Mouse (Mus musculus) limb, embryonic 11.5 days (tissue): ENCODE results near the gene Vwa7. TPM values are rescaled to one million over a fixed set of nuclear protein-coding genes. Genes with fewer than 3 reads are reported as not detected.

Experiments
- ATAC-seq: fragments of 200-750 bp; cut with Nextera tagmentation; 2 replicates; pipeline ENCODE4 v1.8.0; 2017; ENCODE audit warnings: low read depth; ENCODE audit not compliant: insufficient number of reproducible peaks, low FRiP score, low TSS enrichment
- DNase-seq: peaks from one replicate; pipeline ENCODE4 v3.0.0-alpha.2; 2015; ENCODE audit warnings: low spot score
- H3K27ac ChIP-seq: fragments of 300-500 bp; sonication (generic); replicated peaks from 2 replicates; pipeline ENCODE4 v1.5.1; 2014; ENCODE audit warnings: low read depth, mild to moderate bottlenecking, low read length
- H3K27me3 ChIP-seq: fragments of 300-500 bp; sonication (generic); 2 replicates; pipeline ENCODE4 v1.6.1; 2014; ENCODE audit warnings: mild to moderate bottlenecking, low read length, mixed read lengths; ENCODE audit not compliant: control insufficient read depth, insufficient read depth
- H3K36me3 ChIP-seq: fragments of 300-500 bp; sonication (generic); 2 replicates; pipeline ENCODE4 v1.6.1; 2014; ENCODE audit warnings: mild to moderate bottlenecking, low read length, moderate library complexity, mixed read lengths; ENCODE audit not compliant: control insufficient read depth, insufficient read depth
- H3K4me1 ChIP-seq: fragments of 300-500 bp; sonication (generic); 2 replicates; pipeline ENCODE4 v1.6.1; 2014; ENCODE audit warnings: low read length, mixed read lengths; ENCODE audit not compliant: control insufficient read depth, insufficient read depth
- H3K4me2 ChIP-seq: fragments of 300-500 bp; sonication (generic); 2 replicates; pipeline ENCODE4 v1.6.1; 2014; ENCODE audit warnings: low read depth, mild to moderate bottlenecking, moderate library complexity; ENCODE audit not compliant: severe bottlenecking
- H3K4me3 ChIP-seq: fragments of 300-500 bp; sonication (generic); 2 replicates; pipeline ENCODE4 v1.5.1; 2014; ENCODE audit warnings: low read depth, low read length
- H3K9ac ChIP-seq: fragments of 300-500 bp; sonication (generic); 2 replicates; pipeline ENCODE4 v1.6.1; 2014; ENCODE audit warnings: mild to moderate bottlenecking, low read length
- H3K9me3 ChIP-seq: fragments of 300-500 bp; sonication (generic); 2 replicates; pipeline ENCODE4 v1.6.1; 2016; ENCODE audit warnings: low read length; ENCODE audit not compliant: control insufficient read depth
- WGBS: fragments of 180-500 bp; shearing (Covaris S2); extraction: QIAGEN DNeasy Blood & Tissue Kit; methylation state at CpG from one replicate; pipeline ENCODE4 v1.1.7; 2014; 5-methylcytosine and 5-hydroxymethylcytosine counted together
- polyA plus RNA-seq: library from polyadenylated mRNA; unstranded; fragments of >200 nt; fragmentation: Nextera tagmentation; extraction: Ambion mirVana; gene quantifications from 2 replicates; pipeline ENCODE4 v1.2.1, GENCODE M21; 2014

Vwa7 gene
- polyA plus RNA-seq, 1 experiment from 2014 or later, result 0.07 TPM

DNA sequence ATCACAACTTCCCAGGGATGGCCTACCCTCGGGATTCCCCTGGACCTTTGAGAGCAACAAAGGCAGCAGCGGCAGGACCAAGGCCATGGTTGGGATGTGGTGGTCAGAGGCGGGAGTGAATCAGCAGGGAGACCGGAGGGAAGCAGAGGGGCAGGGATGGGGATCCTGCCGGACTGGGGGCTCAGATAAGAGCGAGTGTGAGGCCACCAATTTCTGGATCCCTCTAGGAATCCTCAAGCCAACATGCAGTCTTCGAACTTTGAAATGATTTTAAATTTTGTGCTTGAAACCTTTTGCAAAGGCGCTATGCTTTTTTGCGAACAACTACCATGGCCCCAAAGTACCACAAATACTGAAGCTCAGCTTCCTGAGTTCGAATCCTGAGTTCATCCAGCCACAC is 49.7 kb downstream of the Vwa7 start, which contains the start of gene Mpig6b:
Gene Mpig6b, minus strand, starts transcription at position 101 of the 400 bp plus-strand sequence.
- Histone ChIP-seq H3K4me1 (peaks cover 13% of the 10 kb centered on the region; the same call in 1 of the 2 replicates), H3K27me3 (peaks cover 27% of the 10 kb centered on the region), H3K4me3 (peak within 1 kb of the TSS; percentile 21), H3K4me2 (peak within 1 kb of the TSS; percentile 74), H3K9ac (peak within 1 kb of the TSS; percentile 49), H3K27ac (no peak within 1 kb of the TSS), H3K9me3 (no peaks in the 10 kb centered on the region), H3K36me3 (peaks cover 7% of the 10 kb centered on the region)
- DNase-seq, result no peak
- WGBS, result 43% methylated on average over 10 of the region's 10 CpGs
- ATAC-seq, result no peak

- Histone ChIP-seq H3K4me3 (no peak overlapping the region), H3K4me1 (peaks cover 13% of the 10 kb centered on the region; the same call in 1 of the 2 replicates), H3K27me3 (peaks cover 27% of the 10 kb centered on the region), H3K27ac (no peak overlapping the region), H3K36me3 (no peaks in the 10 kb centered on the region), H3K9ac (no peak overlapping the region), H3K4me2 (no peak overlapping the region), H3K9me3 (no peaks in the 10 kb centered on the region)
- ATAC-seq, result no peak
- DNase-seq, result no peak
- WGBS, result 82% methylated on average over 17 of the region's 17 CpGs
Measured at GRCm38 (mm10) chr17:35068213-35068914, 52.0 kb downstream of the Vwa7 start.

DNA sequence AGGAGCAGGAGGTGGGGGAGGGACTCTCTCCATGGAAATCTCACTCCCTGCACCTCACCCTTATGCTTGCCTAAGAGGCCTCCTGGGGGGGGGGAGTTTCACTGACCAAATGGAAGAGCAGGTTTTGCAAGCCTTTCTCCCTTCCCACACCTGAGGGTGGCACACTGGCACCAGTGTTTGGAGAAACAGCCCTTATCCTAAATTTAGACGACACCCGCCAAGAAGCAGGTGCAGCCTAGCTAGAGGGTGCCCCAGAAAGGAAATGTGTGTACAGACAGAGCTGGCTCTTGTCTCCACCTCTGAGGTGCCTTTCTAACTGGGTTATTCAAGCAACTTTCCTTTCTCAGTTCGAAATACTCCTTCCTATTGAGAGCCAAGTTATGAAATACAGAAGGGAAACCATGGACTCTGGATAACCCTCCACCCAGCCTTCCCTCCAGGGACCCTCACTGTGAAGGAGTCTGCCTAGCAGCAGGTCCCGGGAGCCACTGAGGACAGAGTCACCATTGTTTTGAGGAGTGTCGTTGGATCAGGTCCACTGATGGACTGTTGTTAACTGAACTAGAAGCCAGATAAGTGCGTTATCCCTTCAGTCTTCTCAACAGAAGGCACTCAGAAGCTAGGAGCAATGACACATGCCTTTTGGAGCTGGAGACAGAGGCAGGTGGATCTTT is 54.3 kb downstream of the Vwa7 start:
- Histone ChIP-seq H3K27ac (no peak overlapping the region), H3K4me2 (no peak overlapping the region), H3K9ac (no peak overlapping the region), H3K9me3 (no peaks in the 10 kb centered on the region), H3K4me1 (0 out of 2 replicates have a peak, but pooled peaks cover 2% of the 10 kb centered on the region), H3K27me3 (peaks cover 19% of the 10 kb centered on the region), H3K4me3 (no peak overlapping the region), H3K36me3 (no peaks in the 10 kb centered on the region)
- no peak for ATAC-seq
- no peak for DNase-seq
- 66% methylated on average over 6 of the region's 6 CpGs for WGBS

GRCm38 (mm10) chr17:35071454-35071853 is 55.1 kb downstream of the Vwa7 start:
- H3K4me2 ChIP-seq, result no peak overlapping the region
- H3K27ac ChIP-seq, result no peak overlapping the region
- DNase-seq, result no peak
- H3K36me3 ChIP-seq, result no peaks in the 10 kb centered on the region
- no peaks in the 10 kb centered on the region for H3K9me3 ChIP-seq
- ATAC-seq, result no peak
- H3K4me3 ChIP-seq, result no peak overlapping the region
- no peak overlapping the region; the same call in 1 of the 2 replicates for H3K9ac ChIP-seq
- H3K4me1 ChIP-seq, result 0 out of 2 replicates have a peak, but pooled peaks cover 2% of the 10 kb centered on the region
- peaks cover 12% of the 10 kb centered on the region for H3K27me3 ChIP-seq
- 82% methylated on average over 9 of the region's 9 CpGs for WGBS

DNA sequence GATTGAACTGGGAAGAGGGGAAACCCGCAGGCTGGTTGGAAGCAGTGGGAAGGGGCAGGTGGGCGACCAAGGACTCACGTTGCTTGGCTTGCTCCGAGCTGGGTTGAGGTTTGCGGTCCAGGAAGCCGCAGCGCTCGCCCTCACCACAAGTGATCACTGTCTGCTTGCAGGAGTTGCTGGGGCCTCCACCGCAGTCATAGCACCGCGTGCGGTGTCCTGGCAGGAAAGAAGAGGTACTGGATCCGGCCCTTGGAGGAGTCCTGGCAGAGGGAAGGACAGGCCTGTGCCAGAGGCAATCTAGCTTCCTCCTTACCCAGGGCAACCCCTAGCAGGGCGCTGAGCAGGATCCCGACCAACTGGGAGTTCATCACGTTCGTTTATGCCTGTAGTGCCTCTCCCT is 57.7 kb downstream of the Vwa7 start:
- Histone ChIP-seq H3K36me3 (no peaks in the 10 kb centered on the region), H3K27ac (no peak overlapping the region), H3K27me3 (no peaks in the 10 kb centered on the region), H3K4me3 (no peak overlapping the region), H3K9ac (no peak overlapping the region; the same call in 1 of the 2 replicates), H3K4me1 (peaks cover 12% of the 10 kb centered on the region), H3K4me2 (no peak overlapping the region), H3K9me3 (no peaks in the 10 kb centered on the region)
- 38% methylated on average over 17 of the region's 17 CpGs for WGBS
- DNase-seq, result no peak
- ATAC-seq, result no peak

Other genes starting within 250 kb of the Vwa7 start
- not detected in 2 replicates for gene Cyp21a1, start 212.0 kb upstream of the Vwa7 start, polyA plus RNA-seq
- 20.5 and 21.2 TPM in 2 replicates for gene Stk19, start 179.6 kb upstream of the Vwa7 start, polyA plus RNA-seq
- 72.4 and 74.6 TPM in 2 replicates for gene Dxo, start 179.6 kb upstream of the Vwa7 start, polyA plus RNA-seq
- 43.2 and 49.0 TPM in 2 replicates for gene Skiv2l, start 166.4 kb upstream of the Vwa7 start, polyA plus RNA-seq
- gene Nelfe, start 166.2 kb upstream of the Vwa7 start, polyA plus RNA-seq, result 152 TPM in 2 replicates
- gene Cfb, start 154.1 kb upstream of the Vwa7 start, polyA plus RNA-seq, result 1.6 and 2.6 TPM in 2 replicates
- gene Zbtb12, start 137.1 kb upstream of the Vwa7 start, polyA plus RNA-seq, result 1.9 and 2.3 TPM in 2 replicates
- not detected in 2 replicates for gene Gm20547, start 134.5 kb upstream of the Vwa7 start, polyA plus RNA-seq
- 0.44 and 0.58 TPM in 2 replicates for gene C2, start 118.3 kb upstream of the Vwa7 start, polyA plus RNA-seq
- gene Ehmt2, start 118.1 kb upstream of the Vwa7 start, polyA plus RNA-seq, result 77.8 and 78.9 TPM in 2 replicates
- gene Slc44a4, start 102.1 kb upstream of the Vwa7 start, polyA plus RNA-seq, result 0.21 TPM in 1 of 2 replicates, not detected in the other
- gene Neu1, start 85.3 kb upstream of the Vwa7 start, polyA plus RNA-seq, result 10.3 and 12.8 TPM in 2 replicates
- gene Hspa1b, start 57.3 kb upstream of the Vwa7 start, polyA plus RNA-seq, result 0.43 and 0.44 TPM in 2 replicates
- 0.36 and 0.43 TPM in 2 replicates for gene Gm20481, start 46.7 kb upstream of the Vwa7 start, polyA plus RNA-seq
- 0.75 and 4.0 TPM in 2 replicates for gene Hspa1a, start 44.4 kb upstream of the Vwa7 start, polyA plus RNA-seq
- gene Hspa1l, start 43.9 kb upstream of the Vwa7 start, polyA plus RNA-seq, result 1.5 and 1.6 TPM in 2 replicates
- 266 and 271 TPM in 2 replicates for gene Lsm2, start 34.7 kb upstream of the Vwa7 start, polyA plus RNA-seq
- 124 and 140 TPM in 2 replicates for gene Vars, start 15.6 kb upstream of the Vwa7 start, polyA plus RNA-seq
- gene Sapcd1, start 11.4 kb downstream of the Vwa7 start, polyA plus RNA-seq, result 1.4 TPM in 2 replicates
- 3.5 and 3.7 TPM in 2 replicates for gene Msh5, start 30.2 kb downstream of the Vwa7 start, polyA plus RNA-seq
- 52.1 and 76.7 TPM in 2 replicates for gene Clic1, start 33.4 kb downstream of the Vwa7 start, polyA plus RNA-seq
- 553 and 582 TPM in 2 replicates for gene Ddah2, start 42.5 kb downstream of the Vwa7 start, polyA plus RNA-seq
- gene Ly6g6c, start 48.8 kb downstream of the Vwa7 start, polyA plus RNA-seq, result 0.16 TPM in 1 of 2 replicates, not detected in the other
- gene Mpig6b, start 49.6 kb downstream of the Vwa7 start, polyA plus RNA-seq, result 0.84 and 1.2 TPM in 2 replicates
- gene Ly6g6e, start 60.3 kb downstream of the Vwa7 start, polyA plus RNA-seq, result 1.5 and 2.1 TPM in 2 replicates
- gene Ly6g6d, start 61.5 kb downstream of the Vwa7 start, polyA plus RNA-seq, result 0.72 and 1.6 TPM in 2 replicates
- 0.27 and 0.73 TPM in 2 replicates for gene Ly6g6f, start 69.0 kb downstream of the Vwa7 start, polyA plus RNA-seq
- gene Abhd16a, start 72.7 kb downstream of the Vwa7 start, polyA plus RNA-seq, result 43.1 and 46.9 TPM in 2 replicates
- not detected in 2 replicates for gene Ly6g5c, start 91.7 kb downstream of the Vwa7 start, polyA plus RNA-seq
- 0.44 and 0.75 TPM in 2 replicates for gene Ly6g5b, start 98.8 kb downstream of the Vwa7 start, polyA plus RNA-seq
- 24.0 and 29.1 TPM in 2 replicates for gene Gpank1, start 104.9 kb downstream of the Vwa7 start, polyA plus RNA-seq
- gene Csnk2b, start 105.5 kb downstream of the Vwa7 start, polyA plus RNA-seq, result 277 and 290 TPM in 2 replicates
- 8.6 and 8.9 TPM in 2 replicates for gene D17H6S53E, start 109.8 kb downstream of the Vwa7 start, polyA plus RNA-seq
- gene Apom, start 115.5 kb downstream of the Vwa7 start, polyA plus RNA-seq, result 0.44 and 1.5 TPM in 2 replicates
- 103 and 104 TPM in 2 replicates for gene Bag6, start 118.6 kb downstream of the Vwa7 start, polyA plus RNA-seq
- 215 and 234 TPM in 2 replicates for gene Prrc2a, start 148.3 kb downstream of the Vwa7 start, polyA plus RNA-seq
- 3.4 and 3.9 TPM in 2 replicates for gene Aif1, start 159.5 kb downstream of the Vwa7 start, polyA plus RNA-seq
- gene Lst1, start 171.9 kb downstream of the Vwa7 start, polyA plus RNA-seq, result 4.0 and 4.7 TPM in 2 replicates
- 0.45 and 0.54 TPM in 2 replicates for gene Ltb, start 177.9 kb downstream of the Vwa7 start, polyA plus RNA-seq
- gene Tnf, start 185.4 kb downstream of the Vwa7 start, polyA plus RNA-seq, result not detected in 2 replicates
- gene Lta, start 188.8 kb downstream of the Vwa7 start, polyA plus RNA-seq, result 0.11 and 0.27 TPM in 2 replicates
- not detected in 2 replicates for gene Gm16181, start 204.3 kb downstream of the Vwa7 start, polyA plus RNA-seq
- 3.9 and 5.9 TPM in 2 replicates for gene Atp6v1g2, start 217.1 kb downstream of the Vwa7 start, polyA plus RNA-seq
- gene Nfkbil1, start 219.2 kb downstream of the Vwa7 start, polyA plus RNA-seq, result 4.0 and 4.6 TPM in 2 replicates
- gene Ddx39b, start 225.2 kb downstream of the Vwa7 start, polyA plus RNA-seq, result 739 and 748 TPM in 2 replicates
- 15.7 and 16.3 TPM in 2 replicates for gene H2-D1, start 246.2 kb downstream of the Vwa7 start, polyA plus RNA-seq